Mouse (Mus musculus): ENCODE data around the gene Abcc10.

The Abcc10 gene

GRCm38 (mm10) chr17:46259675-46260074, 68.5 kb downstream of the Abcc10 start:
- DNase-seq (ENCODE audit: low spot score in 2 of 2): no peak

- DNase-seq (ENCODE audit: low spot score in 2 of 2): no peak
These were observed 69.7 kb downstream of the Abcc10 start for GRCm38 (mm10) chr17:46258279-46259053.

DNA sequence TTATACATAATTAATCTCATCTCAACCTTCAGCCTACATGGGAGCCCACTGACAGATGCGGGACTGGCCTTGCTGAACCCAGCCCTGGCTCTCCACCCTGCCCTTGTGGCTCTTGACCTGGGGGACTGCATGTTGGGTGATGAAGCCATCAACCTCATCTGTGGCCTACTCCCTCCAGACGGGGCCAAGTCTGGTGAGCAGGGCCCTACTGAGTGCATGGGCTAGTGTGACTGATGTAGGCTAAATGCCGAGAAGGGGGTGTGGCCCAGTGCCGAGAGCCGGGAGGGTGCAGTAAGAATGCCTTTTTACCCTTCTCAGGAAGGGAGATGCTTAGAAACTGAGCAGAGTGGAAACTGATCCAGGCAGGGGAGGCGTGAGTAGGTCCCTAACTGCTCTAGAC, 73.0 kb downstream of the Abcc10 start:
- no peak for DNase-seq (ENCODE audit: low spot score in 2 of 2)

DNA sequence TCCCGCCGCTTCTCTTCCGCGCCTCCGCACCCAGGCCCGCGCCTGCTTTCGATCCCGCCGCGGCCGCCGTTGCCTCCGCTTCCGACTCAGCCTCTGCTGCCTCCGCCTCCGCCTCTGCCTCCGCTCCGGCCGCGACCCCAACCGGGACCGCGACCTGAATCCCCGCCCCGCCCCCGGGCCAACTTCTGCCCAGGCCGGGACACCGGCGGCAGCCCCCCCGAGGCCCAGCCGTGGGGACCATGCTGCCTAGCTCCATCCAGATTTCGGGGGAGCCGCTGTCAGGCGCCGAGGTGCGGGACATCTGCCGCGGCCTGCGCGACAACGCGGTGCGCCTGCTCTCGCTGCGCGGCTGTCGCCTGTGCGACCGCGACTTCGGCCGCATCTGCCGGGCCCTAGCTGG, 74.0 kb downstream of the Abcc10 start:
- DNase-seq (ENCODE audit: low spot score in 2 of 2): peak in 1 of 2 experiments; percentile 11

GRCm38 (mm10) chr17:46253452-46254084, 74.6 kb downstream of the Abcc10 start, which contains the start of gene Lrrc73:
TSS of gene Lrrc73 (plus strand) at chr17:46253531.
- peak; percentile 73 to 86 for DNase-seq (ENCODE audit: low spot score in 2 of 2)
